Mouse (Mus musculus): ENCODE data around the gene Six5.

The Six5 gene

DNA sequence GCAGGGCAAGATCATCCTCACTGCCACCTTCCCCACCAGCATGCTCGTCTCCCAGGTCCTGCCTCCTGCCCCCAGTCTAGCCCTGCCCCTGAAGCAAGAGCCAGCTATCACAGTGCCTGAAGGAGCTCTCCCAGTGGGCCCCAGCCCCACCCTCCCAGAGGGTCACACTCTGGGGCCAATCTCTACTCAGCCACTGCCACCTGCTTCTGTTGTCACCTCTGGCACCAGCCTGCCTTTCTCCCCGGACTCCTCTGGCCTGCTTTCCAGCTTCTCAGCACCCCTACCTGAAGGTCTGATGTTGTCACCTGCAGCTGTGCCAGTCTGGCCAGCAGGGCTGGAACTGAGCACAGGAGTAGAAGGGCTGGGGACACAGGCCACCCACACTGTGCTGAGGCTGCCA is 2.8 kb downstream of the Six5 start:
- DNase-seq: no peak

DNA sequence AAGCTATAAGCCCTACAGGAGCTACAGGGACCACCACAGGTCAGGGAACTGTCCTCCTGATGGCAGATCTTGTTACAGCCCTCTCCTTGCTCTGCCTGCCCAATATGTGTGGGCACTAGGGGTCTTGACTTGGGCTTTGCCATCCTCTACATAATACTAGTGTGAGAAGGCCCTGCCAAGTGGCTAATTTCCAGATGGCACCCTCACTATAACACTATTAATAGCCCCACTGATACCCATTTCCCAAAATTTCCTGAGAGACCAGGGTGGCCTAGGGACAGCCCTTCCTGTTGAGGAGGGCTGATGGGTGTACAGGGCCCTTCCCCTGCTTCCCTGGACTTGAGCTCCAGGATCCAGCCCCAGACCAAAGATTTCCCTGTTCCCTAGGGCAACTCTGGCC is 3.5 kb downstream of the Six5 start:
- DNase-seq: no peak

DNA sequence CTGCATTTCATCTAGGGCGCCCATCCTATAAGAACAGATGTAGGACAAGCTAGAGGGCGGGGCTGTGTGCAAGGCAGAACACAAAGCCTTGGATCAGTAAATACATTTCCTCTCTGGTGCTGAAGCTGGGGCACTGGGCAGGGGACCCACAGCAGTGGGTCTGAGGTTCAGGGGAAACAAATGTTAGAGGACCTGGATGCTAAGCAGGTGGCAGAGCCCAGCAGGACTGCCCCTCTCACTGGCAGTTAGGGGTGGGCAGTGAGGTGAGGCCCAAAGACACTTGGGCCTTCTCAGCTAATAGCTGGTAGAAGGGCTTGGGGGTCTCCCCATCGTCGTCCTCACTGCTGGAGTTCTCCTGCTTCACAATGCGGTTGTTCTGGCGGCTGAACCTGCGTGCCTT is 4.4 kb downstream of the Six5 start:
- DNase-seq: no peak

DNA sequence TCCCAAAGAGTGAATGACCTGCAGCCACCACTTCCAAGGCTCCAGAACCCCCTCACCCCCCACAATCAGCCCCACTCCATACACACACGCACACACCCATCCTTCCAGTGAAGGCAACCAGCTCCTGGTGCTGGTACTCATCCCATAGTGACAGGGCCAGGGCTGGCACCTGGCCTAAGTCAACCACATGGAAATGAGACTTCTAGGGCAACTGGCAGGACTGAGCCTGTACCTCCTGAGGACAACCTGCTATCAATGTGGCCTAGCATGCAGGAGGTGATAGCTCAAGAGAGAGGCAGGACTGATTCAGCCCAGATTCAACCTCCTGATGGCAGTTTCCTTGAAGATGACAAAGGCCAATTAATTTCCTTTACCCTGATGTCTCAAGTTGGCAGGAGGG is 5.9 kb downstream of the Six5 start:
- DNase-seq: no peak

DNA sequence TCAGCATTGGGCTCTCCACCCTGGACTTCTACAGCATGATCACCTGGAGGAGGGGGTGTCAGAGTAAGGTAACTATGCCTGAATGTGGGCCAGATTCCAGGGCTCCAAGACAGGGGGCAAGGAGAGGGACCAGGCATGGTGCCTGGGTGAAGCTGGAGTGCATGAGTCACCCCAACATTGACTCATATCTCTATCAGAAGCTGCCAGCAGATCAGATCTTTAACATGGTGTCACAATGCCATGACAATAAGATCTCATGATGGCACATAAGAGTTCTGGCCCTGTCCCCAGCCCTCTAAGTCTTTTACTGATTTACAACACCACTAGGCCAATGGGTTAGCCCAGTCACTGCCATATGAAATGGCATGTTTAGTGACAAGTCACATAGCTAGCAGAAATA is 9.3 kb downstream of the Six5 start:
- DNase-seq: no peak

DNA sequence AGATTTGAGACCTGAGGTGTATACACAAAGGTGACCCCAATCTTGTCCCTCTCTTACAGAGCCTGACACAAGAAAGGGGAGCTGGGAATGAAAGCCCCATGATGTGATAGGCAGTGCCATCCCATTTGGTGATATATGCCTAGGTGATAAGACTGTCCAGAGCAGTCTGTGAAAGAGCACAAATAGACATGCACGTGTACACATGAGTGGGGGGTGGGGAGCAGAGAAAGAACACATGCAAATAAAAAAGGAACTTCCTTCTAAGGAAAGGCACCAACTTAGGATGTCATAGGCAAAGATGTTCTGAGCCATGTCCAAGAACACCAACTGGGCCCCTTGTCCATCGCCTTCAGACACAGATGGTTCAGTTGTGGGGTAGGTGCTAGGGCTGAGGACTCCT is 10.1 kb downstream of the Six5 start:
- DNase-seq: no peak

DNA sequence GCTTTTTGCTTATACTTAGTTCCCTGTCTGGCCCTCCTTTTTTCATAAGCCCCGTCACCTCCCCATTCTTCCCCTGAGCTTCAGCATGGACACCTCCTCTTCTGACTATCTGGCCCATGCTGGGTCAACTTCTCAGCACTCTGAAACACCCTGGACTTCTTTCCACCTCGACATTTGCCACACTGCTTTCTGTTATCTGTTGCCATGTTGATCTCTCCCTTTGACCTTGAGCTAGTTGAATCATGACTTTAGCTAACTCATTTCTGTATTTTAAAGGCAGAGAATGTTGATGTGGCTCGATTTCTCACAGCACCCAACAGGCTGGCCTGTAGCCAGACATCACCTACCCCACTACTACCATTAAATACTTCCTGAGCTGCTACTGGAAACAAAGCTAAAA is 13.0 kb downstream of the Six5 start:
- no peak for DNase-seq

DNA sequence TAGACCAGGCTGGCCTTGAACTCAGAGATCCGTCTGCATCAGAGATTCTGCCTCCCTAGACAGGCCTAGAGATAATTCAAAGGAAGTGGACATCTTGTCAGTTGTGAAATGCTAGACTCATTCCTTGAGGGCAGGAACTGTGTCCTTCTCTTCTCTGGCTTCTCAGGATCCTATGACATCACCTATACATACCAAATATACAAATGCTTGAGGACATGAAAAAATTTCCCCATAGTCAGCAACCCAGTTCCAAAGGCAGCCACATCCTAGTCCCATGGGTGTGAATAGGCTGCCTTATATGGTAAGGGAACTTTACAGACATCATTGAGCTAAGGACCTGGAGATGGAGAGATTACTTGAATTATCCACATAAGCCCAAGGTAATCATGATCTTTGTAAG is 15.2 kb downstream of the Six5 start:
- no peak for DNase-seq

DNA sequence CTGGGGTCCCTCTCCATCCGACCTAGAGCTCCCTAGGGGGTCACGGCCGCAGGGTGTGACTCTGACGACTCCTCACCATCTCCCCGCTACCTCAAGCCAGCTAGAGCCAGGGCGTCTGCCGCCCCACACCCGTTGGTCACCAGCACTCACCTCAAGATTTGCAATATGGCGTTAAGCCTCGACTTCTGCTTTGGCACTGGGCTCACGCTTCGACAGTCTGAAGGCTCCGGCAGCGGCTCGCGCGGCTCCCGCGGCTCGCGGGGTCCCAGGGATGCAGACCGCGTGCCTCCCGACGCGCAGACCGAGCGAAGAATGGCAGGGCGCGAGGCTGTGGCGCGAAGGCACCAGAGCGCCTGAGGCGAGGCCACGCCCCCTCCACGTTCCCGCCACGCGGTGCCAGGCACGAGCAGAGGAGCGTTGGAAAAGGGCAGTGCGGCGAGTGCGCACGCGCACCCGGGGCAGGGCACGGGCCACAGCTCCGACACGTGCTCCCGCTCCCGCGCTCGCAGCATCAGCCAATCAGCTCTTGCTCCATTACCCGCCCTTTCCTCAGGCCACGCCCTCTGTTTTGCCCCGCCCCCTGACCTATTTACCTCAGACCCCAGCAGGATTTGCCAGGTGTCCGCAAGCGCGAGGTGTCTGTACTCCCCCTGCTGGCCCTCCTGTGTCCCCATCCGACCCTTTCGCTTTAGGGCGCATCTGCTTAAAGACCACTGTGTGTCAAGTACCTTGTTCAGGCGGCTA is 23.8 kb downstream of the Six5 start, which contains the start of gene Gm4969:
TSS of gene Gm4969 (minus strand) at position 341 of the 744 bp plus-strand sequence.
- DNase-seq: peak in 1 of 2 experiments; percentile 61

DNA sequence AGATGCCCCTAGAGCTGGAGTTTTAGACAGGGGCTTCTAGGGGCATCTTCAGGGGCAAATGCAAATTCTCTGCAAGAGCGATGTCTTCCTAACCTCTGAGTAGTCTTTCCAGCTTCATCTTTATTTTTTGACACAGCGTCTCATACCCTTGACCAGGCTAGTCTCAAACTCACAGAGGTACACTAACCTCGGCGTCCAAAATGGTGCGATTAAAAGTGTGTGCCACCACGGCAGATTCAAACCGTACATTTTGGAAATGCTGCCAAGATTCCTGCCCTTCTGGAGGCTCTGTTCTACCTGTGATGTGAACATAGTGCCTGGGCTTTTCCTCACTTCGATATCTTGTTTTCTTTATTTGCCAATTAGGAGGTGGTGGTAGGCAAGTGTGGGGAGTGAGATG is 24.7 kb downstream of the Six5 start:
- DNase-seq: no peak

DNA sequence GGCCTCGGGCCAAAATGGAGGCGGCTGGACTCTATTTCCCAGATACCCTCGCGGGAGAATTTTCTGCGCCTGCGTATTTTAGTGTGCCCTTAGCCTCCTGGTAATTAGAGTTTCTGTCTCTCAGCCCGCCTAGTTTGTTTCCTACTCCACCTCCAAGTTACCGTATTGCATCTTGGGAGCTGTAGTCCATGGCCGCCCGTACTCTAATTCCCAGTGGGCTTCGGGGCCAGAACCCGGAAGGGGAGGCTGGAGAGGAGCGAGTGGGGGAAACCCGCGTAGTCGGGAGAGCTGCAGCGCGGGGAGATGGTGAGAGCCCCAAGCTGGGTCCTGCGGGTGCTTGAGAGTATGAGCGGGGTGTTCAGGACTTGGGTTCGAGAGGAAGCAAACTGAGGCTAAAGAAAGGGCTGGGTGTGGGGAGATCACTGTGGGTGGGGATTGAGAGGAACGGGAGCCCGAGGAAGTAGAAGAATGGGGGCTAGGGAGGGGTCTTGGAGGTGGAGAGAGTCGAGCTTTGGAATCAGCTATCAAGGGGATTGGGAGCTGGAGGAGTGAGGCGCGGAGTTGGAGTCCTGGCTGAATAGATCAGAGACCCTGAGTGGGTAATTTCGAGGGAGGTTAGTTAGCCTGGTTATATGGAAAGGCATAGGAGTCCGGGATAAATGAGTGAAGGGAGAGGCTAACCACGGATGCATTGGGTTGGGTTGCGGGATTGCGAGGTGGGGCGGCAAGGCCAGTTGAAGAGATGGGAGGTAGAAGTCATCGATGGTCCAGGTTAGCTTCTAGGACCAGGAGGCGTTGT is 25.4 kb downstream of the Six5 start, which contains the start of gene Fbxo46:
TSS of gene Fbxo46 (plus strand) at position 229 of the 799 bp plus-strand sequence.
- peak; percentile 89 to 96 for DNase-seq

DNA sequence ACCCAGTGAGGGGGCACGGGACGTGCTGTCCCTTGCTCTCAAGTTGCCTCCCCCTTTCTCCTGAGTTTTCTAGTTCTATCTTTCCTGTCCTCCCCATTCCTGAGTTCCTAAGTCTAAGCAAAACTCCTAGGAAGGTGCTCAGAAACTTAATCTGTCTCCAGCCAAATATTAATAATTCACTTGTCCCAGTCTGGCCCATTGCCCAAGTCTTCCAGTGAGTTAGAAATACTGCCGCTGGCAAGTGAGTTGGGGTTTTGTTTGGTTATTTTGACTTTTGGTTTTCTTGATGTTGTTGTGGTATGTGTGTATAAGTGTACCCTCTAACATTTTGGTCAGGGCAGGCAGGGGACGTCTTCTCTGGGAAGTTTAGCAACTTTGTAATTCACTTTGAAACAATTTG is 27.3 kb downstream of the Six5 start:
- no peak for DNase-seq

DNA sequence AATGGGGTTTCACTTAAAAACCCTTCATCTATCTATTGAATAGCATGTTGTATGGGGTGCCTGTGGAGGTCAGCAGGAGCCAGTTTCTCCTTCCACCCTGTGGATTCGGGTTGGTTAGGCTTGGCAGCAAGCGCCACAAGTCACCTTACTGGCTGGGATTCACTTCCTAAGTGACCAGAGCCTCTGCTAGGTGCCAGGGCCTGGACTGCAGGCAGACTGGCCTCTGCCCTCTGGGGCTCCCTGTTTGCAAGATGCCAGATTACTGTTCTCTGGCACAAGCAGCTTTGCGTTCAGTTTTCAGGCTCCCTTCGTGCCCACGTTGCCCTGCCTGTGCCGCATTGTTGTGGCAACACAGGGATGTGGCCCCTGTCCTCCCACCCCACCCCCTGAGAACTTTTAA is 30.3 kb downstream of the Six5 start:
- no peak for DNase-seq

DNA sequence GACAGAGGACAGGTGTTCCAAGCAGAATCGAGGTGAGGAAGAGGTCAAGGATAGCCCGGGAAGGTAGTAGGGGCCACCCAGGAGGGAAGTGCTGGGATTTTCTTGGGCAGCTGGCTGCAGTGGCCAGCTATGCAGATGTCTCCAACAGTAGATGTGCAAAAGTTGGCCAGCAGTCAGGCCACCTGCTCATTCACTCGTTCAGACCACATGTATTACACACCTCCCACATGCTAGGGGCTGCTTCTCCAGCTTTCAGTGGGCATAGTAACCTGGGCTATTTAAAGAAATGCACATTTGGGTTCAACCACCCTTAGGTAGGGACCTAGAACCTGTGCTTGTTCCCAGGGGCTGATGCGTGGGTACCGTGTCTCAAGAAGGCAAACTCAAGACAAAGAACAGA is 33.4 kb downstream of the Six5 start:
- no peak for DNase-seq

DNA sequence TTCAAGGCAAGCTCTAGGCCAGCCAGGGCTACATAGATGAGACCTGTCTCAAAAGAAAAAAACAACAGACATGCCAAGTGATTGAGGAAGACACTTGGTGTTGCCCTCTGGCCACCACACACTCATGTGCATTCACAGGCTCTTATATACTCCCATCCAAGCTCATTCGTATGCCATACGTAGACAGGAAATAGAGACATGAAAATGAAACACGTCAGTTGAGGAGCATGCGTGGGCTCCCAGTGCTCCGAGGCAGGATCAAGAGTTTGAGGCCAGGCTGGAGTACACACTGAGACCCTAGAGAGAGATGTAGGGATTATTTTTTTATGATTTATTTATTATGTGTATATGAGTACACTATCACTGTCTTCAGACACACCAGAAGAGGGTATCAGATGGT is 35.0 kb downstream of the Six5 start:
- DNase-seq: no peak

DNA sequence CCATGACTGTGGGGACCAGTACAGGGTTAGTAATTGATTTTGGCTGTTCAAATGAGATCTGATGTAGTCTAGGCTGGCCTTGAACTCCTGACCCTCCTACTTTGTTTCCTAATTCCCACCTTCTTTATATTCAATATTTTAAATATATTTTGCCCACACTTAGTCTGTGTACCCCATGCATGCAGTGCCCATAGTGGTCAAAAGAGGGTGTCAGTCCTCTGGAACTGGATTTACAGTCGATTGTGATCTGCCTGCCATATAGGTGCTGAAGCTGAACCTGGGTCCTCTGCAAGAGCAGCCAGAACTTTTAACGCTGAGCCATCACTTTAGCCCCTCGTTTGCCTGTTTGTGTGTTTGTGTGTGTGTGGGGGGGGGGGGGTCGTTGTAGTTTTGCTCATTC is 36.3 kb downstream of the Six5 start:
- DNase-seq: no peak

DNA sequence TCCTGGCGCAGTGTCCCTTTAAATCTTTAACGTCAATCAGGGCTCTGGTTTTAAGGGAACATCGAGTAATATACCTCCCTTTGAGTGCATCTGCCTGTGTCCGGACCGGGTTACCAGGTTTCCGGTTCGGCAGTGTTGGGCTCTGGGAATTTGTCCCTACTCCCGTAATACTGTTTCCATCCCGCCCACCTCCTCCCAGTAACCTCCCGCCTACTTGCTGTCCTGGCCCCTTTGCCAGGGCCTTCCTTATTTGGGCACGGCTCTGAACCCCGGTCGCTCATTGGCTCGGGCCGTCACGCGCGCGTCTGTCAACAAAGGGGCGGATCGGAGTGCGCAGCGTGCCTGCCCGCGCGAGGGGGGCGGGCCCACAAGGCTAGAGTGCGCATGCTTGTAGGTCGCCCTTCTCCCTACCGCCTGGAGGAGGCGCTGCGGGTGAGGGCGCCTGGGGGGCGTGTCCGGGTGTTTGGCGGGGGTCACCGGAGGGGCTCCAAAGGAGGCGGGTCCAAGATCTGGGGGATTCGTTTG is 37.0 kb downstream of the Six5 start:
- peak; percentile 90 to 91 for DNase-seq

DNA sequence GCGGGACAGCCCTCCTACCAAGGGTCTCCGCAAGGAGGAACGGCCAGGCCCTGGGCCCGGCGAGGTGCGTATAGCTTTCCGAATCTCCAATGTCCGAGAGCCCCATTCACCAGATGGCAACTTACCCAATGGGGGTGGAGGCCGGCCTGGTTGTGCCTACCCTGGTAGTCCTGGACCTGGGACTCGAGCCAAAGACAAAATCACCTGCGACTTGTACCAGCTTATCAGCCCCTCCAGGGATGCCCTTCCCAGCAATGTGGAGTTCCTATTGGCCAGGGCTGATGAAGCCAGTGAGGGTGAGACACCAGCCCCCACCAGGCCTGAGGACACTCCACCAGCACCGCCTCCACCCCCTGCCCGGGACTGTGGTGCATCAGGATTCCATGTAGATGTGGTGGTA is 41.8 kb downstream of the Six5 start:
- no peak for DNase-seq

DNA sequence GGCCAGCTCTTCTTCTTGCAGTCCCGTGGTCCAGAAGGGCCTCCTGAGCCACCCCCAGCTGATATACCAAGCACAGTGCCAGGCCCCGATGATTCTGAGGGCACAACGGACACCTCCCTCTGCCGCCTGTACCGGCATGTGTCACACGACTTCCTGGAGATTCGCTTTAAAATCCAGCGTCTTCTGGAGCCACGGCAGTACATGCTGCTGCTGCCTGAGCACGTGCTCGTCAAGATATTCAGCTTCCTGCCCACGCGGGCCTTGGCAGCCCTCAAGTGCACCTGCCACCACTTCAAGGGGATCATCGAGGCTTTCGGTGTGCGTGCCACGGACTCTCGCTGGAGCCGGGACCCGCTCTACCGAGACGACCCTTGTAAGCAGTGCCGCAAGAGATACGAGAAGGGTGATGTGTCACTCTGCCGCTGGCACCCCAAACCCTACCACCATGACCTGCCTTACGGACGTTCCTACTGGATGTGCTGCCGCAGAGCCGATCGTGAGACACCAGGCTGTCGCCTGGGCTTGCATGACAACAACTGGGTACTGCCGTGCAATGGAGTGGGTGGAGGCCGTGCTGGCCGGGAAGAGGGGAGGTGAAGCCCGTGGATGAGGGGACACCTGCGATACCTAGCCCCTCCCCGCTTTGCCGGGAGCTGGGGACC is 42.4 kb downstream of the Six5 start:
- no peak for DNase-seq

DNA sequence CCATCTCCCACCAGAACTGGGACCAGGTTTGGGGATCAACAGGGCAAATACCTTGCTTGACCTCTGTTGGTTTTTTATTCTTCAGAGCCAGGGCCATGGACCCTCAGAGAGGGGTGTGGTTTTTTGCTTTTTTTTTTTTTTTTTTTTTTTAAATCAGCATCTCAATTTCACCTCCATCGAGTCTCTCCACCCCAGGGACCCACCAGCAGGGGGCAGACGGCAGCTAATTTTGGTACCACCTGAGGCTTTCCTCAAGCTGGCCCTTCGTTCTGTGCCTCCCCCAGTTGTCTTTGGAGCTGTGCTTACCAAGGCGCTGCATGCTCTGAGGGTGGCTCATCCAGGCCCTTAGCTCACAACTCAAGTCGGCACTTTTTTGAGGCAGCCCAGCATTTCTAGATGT is 43.0 kb downstream of the Six5 start:
- DNase-seq: no peak

DNA sequence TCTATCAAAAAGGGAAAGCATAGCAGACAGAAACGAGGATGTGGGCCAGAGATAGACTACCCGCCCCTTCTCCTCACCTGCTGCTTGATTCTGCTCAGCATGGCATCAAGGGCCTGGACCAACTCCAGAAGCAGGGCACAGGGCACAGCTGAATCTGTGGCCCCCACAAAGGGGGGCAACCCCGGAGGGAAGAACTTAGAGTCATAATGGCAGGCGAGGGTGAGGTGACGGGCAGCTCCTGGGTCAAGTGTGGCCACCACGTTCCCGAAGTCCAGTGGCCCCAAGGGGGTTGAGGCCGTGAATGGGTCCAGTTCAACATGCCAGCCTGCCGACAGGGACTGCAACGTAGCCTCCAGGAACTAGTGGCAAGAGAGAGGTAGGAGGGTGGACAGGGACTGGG is 52.4 kb downstream of the Six5 start:
- DNase-seq: no peak

DNA sequence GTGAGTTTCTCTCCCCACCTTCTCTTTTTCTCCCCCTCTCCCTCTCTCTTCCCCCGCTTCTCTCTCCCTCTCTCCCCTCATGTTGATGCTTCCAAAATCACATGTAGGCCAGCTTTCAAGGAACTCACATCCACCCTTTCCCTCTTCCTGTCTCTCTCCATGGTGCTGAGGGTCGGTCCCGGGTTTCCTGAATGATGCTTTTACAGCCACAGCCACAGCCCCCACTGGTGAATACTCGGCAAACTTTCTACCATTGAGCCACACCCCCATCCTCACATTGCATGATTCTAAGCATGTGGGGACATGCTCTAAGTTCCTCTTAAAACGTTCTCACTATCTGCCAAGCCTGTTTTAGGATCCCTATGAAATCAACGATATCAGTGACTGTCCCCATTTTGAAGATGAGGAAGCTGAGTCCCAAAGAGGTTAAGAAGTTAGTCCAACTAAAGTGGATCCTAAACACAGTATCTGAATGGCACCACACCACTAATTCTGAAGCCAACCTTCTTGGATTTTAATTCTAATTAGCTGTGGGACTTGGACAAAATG is 53.2 kb downstream of the Six5 start:
- DNase-seq: no peak

Data from thymus, adult 18-20 months (tissue).